Mouse (Mus musculus) limb, embryonic 10.5 days (tissue): ENCODE data around the gene Igfbp2. TPM values are rescaled to one million over a fixed set of nuclear protein-coding genes. Genes with fewer than 3 reads are reported as not detected.
A peak's percentile ranks its signal among the peaks of the same experiment; 100 is the strongest.

ENCODE experiments used
- DNase-seq: peaks from one replicate; pipeline ENCODE4 v3.0.0-alpha.2; 2017; ENCODE audit warnings: low spot score
- H3K27ac ChIP-seq: fragments of 300-500 bp; sonication (generic); 2 replicates; pipeline ENCODE4 v1.5.1; 2016; ENCODE audit warnings: mild to moderate bottlenecking
- H3K27me3 ChIP-seq: fragments of 300-500 bp; sonication (generic); 2 replicates; pipeline ENCODE4 v1.6.1; 2016; ENCODE audit warnings: low read depth, mild to moderate bottlenecking; ENCODE audit not compliant: poor library complexity, severe bottlenecking
- H3K36me3 ChIP-seq: fragments of 300-500 bp; sonication (generic); 2 replicates; pipeline ENCODE4 v1.6.1; 2016; ENCODE audit warnings: mild to moderate bottlenecking, moderate library complexity
- H3K4me1 ChIP-seq: fragments of 300-500 bp; sonication (generic); 2 replicates; pipeline ENCODE4 v1.6.1; 2016
- H3K4me3 ChIP-seq: fragments of 300-500 bp; sonication (generic); 2 replicates; pipeline ENCODE4 v1.5.1; 2016; ENCODE audit warnings: mild to moderate bottlenecking, moderate library complexity
- H3K9me3 ChIP-seq: fragments of 300-500 bp; sonication (generic); replicated peaks from 2 replicates; pipeline ENCODE4 v1.6.1; 2016; ENCODE audit warnings: mild to moderate bottlenecking
- WGBS: fragments of 180-500 bp; shearing (Covaris S2); methylation state at CpG from one replicate; pipeline ENCODE4 v1.1.7; 2016; 5-methylcytosine and 5-hydroxymethylcytosine counted together
- polyA plus RNA-seq: library from polyadenylated mRNA; unstranded; fragments of >200 nt; fragmentation: Nextera tagmentation; extraction: Ambion mirVana; gene quantifications from 2 replicates; pipeline ENCODE4 v1.2.1, GENCODE M21; 2016

The Igfbp2 gene
- polyA plus RNA-seq, 1 experiment from 2014 or later, result 264 TPM

DNA sequence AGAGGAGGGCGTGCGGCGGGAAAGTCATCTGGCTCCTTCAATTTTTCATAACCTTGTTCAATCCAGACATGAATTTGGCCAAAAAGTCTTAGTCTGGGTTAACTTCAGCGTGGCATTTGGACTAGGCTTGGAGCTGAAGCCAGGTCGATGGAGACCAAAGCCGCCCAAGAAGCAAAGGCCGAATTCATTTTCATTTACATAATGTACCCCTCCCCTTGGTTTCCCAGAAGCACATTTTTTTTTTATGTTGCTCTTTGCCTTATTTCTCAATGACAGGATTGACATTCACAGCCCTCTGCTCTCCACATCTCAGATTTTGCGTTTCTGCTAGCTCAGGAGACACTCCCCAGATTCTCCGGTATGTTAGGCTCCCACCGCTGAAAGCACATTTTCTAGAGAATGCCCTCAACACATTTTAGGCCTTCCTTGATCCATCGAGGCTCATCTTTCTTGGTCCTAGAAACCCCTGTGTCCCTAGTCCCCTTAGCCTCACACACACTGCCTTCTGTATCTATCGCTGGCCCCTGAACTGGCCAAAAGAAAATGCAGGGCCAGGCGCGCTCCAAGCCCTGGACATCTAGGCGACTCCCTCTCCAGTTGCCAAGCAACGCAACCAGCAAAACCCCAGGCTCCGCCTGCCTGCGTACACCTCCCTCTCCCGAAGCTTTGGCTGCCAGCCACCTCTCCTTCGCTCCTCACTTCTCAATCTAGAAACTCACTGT is 46.5 kb downstream of the Igfbp2 start:
- WGBS, result under 1% methylated on average over 20 of the region's 20 CpGs
- no peaks in the 10 kb centered on the region for H3K9me3 ChIP-seq
- peaks cover 55% of the 10 kb centered on the region for H3K27me3 ChIP-seq
- peak; percentile 79 for DNase-seq
- peak overlapping the region; percentile 65 for H3K4me3 ChIP-seq
- H3K27ac ChIP-seq, result 0 out of 2 replicates have a peak overlapping the region, but pooled peaks have one; percentile 20
- no peaks in the 10 kb centered on the region for H3K36me3 ChIP-seq
- H3K4me1 ChIP-seq, result peaks cover 75% of the 10 kb centered on the region

DNA sequence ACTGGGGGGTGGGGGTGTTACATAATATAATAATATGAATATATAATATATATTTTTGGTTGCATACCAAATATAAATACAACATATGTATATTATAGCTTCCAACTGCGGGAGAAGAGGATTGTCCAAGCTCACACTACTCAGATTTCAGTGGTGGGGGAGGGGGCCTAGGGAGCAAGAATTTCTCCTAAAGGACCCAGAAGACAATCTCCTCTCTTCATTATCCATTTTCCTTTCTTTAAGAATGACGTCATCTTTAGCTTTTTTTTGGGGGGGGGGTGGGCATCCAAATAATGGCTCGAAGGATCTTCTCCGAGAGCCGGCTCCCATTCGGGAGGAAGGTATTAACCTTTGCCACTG is 47.0 kb downstream of the Igfbp2 start:
- Histone ChIP-seq H3K9me3 (no peaks in the 10 kb centered on the region), H3K27me3 (peaks cover 61% of the 10 kb centered on the region), H3K4me3 (peak overlapping the region; percentile 65), H3K4me1 (peaks cover 75% of the 10 kb centered on the region), H3K27ac (peak overlapping the region; percentile 7; the same call in 1 of the 2 replicates), H3K36me3 (no peaks in the 10 kb centered on the region)
- 0% methylated on average over 6 of the region's 6 CpGs for WGBS
- no peak for DNase-seq

DNA sequence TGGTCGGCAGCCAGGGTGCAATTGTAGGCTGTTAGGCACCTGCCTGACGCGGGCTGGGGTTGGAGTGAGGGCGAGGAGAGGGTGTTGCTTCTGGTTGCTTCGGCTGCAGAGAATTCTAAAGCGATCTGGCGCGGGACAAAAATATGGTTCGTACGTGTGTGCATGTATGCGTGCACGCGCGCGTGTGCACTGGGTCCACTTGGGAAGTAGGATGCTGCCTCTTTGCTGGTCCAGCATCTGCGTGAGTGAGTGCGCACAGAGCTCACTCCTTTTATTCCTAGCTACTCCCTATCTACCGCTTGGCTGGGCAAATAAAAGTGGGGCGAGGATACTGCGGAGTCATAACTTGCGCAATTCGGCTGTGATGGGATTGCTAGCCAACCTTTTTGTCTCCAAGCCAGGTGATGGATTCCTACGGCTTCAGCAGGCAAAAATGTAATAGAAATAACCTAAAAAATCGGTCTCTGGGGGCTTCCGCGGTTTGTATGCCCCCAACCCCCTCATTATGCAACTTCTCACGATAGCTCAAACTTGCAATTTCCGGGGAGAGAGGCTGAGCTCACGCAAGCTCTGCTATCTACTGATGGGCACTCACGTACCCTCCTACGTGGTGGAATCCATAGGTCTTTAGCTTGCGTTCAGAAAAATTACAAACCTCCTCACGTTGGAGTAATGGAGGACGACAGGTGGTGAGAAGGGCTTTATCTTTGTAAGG is 47.6 kb downstream of the Igfbp2 start:
- H3K27ac ChIP-seq, result peak overlapping the region; percentile 7; the same call in 1 of the 2 replicates
- no peaks in the 10 kb centered on the region for H3K36me3 ChIP-seq
- peak overlapping the region; percentile 65 for H3K4me3 ChIP-seq
- peak; percentile 56 for DNase-seq
- H3K4me1 ChIP-seq, result peaks cover 74% of the 10 kb centered on the region
- WGBS, result under 1% methylated on average over 34 of the region's 34 CpGs
- no peaks in the 10 kb centered on the region for H3K9me3 ChIP-seq
- peaks cover 66% of the 10 kb centered on the region for H3K27me3 ChIP-seq

DNA sequence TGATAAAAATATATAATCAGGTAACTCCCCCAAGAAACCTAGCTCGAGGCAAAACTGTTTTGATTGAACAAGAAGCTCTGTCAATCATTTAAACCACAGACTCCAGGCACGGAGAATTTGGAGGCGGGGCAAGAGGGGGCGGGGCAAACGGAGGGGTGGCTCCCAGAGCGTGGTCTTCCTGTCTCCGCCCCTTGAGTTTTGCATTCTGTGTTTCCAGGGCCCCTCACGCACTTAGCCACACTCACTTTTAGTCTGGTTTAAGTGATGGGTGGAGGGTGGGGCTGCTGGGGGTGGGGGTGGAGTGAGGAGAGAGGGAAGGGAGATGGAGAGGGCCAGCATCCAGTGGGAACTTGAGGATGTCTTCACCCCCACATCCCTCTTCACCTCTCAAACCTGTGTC is 48.2 kb downstream of the Igfbp2 start:
- no peaks in the 10 kb centered on the region for H3K36me3 ChIP-seq
- no peaks in the 10 kb centered on the region for H3K9me3 ChIP-seq
- peaks cover 73% of the 10 kb centered on the region for H3K27me3 ChIP-seq
- peak; percentile 83 for DNase-seq
- peak overlapping the region; percentile 65 for H3K4me3 ChIP-seq
- H3K27ac ChIP-seq, result no peak overlapping the region
- H3K4me1 ChIP-seq, result peaks cover 72% of the 10 kb centered on the region
- 0% methylated on average over 8 of the region's 8 CpGs for WGBS

DNA sequence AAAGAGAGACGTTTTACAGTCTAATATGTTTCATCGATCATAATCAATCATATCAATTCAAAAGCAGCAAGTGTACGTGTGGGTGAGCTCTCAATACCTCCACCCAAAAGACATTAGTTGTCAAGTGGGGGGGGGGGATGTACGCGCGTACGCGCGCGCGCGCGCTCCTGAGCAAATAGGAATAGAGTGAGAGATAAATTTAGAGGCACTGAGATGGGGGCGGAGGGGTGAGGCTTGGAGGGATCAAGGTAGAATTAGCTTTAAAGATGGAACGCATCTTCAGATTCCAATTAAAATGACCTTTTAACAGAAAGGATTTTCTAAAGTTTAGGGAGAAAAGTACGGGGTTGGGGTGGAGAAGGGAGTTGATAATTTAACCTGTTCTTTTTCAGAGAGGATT is 48.8 kb downstream of the Igfbp2 start:
- Histone ChIP-seq H3K27ac (peak overlapping the region; percentile 85; the same call in 1 of the 2 replicates), H3K4me3 (peak overlapping the region; percentile 65)

DNA sequence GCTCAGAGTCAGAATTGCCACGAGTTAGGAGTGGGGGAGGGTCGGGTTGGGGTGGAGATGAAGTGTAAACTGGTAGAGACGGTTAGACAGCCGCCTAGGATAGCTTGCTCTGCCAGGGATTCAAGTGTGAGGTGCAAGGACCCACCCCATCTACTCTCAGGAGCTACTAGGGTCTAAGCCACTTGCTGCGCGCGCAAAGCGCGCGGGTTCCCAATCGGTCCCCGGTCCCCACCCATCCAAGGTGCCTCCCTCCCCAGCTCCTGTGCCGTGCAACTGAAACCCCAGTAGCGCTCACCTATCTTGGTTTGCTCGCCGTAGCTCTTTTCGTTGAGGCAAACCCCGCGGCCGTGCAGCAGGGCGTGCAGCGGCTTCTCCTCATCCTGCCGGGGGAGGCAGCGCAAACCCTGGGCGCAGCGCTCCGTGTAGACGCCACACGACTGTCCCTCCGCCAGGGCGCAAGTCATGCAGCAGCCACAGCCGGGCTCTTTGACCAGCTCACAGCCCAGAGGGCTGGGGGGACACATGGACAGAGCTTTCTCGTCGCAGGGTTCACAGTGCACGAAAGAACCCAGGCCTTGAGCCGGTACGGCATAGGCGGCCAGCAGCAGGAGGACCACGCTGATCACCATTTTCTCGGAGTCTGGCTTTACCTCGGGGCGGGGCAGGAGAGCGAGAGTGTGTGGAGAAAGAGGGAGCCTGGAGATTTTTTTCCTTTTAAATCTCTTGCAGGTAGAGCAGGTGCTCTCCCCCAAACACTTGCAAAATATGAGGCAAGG is 49.4 kb downstream of the Igfbp2 start:
- DNase-seq, result peak; percentile 77
- H3K9me3 ChIP-seq, result no peaks in the 10 kb centered on the region
- no peaks in the 10 kb centered on the region for H3K36me3 ChIP-seq
- H3K27ac ChIP-seq, result peak overlapping the region; percentile 85
- H3K4me3 ChIP-seq, result peak overlapping the region; percentile 65
- H3K27me3 ChIP-seq, result peaks cover 77% of the 10 kb centered on the region
- peaks cover 80% of the 10 kb centered on the region for H3K4me1 ChIP-seq
- WGBS, result under 1% methylated on average over 43 of the region's 43 CpGs

More for the DNA sequence above, 48.8 kb downstream of the Igfbp2 start:
- WGBS, result under 1% methylated on average over 16 of the region's 16 CpGs
- DNase-seq, result no peak
- Histone ChIP-seq H3K27me3 (peaks cover 77% of the 10 kb centered on the region), H3K36me3 (no peaks in the 10 kb centered on the region), H3K4me1 (peaks cover 73% of the 10 kb centered on the region), H3K9me3 (no peaks in the 10 kb centered on the region)

DNA sequence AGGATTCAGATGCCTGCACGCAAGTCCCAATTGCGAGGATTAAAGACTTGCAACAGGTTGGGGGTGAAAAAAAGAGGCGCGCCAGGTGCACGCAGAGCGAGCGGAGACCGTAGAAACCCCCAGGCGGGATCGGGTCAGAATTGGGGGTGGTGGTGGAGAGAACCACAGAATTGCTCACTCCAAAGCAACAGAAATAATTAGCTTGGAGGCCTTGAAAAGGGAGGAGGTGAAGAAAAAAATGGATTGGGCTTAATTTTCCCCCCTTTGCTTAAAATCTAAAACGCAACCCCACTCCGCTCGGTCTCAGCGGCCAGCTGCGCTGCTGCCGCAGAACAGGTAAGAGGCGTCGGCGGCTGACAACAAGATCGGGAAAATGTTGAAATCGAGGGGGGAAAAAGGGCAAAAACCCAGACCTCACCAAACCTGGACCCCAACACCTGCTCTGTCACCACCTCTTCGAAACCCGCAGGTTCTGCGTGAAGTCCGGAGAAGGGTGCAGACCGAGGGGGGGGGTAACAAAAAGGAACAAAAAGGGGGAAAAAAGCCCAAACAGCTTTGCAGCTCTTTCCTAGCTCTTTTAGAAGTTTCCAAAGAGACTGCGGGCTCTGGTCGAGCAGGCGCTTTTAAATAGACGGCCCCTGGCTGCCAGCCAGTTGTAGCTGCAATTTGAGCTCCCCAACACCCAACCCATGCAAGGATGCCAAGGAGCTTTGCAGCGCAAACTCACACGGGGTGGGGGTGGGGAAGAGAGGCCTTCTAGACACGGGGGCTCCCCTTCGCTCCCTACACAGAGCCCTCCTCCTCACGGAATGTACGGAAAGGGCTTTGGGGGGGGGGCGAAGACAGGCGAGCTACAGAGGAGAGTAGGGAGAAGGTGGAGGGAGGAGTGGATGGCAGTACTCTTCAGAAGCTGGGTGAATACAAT is 50.2 kb downstream of the Igfbp2 start, which contains the start of gene Igfbp5:
Igfbp5 (minus strand) TSS at position 598 of the 925 bp plus-strand sequence.
- Histone ChIP-seq H3K4me1 (peaks cover 76% of the 10 kb centered on the region), H3K9me3 (no peaks in the 10 kb centered on the region), H3K36me3 (no peaks in the 10 kb centered on the region), H3K27ac (peak within 1 kb of the TSS; percentile 85), H3K27me3 (peaks cover 71% of the 10 kb centered on the region), H3K4me3 (peak within 1 kb of the TSS; percentile 65)
- under 1% methylated on average over 38 of the region's 38 CpGs for WGBS
- peak; percentile 75 for DNase-seq

DNA sequence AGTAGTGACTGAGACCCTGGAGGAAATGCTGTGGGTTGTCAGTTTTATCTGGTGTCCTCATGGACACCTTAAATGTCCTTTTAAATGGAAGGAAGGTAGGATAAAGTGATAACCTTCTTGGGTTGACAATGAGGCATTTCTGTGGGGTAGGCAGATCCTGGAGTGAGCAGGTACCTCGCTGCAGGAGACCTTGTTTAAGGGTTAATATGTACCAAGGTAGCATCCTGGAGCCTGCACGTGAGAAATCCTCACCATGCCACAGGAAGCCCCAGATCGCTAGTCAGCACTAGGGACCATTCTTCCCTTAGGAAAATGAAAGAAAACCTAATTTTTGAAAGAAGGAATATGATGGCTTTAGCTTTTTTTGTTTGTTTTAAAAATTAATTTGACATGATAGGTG is 51.4 kb downstream of the Igfbp2 start:
- Histone ChIP-seq H3K4me1 (peaks cover 65% of the 10 kb centered on the region), H3K9me3 (no peaks in the 10 kb centered on the region), H3K27me3 (peaks cover 68% of the 10 kb centered on the region), H3K36me3 (no peaks in the 10 kb centered on the region), H3K27ac (peak overlapping the region; percentile 85; the same call in 1 of the 2 replicates), H3K4me3 (peak overlapping the region; percentile 65; the same call in 1 of the 2 replicates)
- 6% methylated on average over 3 of the region's 3 CpGs for WGBS
- DNase-seq, result no peak

DNA sequence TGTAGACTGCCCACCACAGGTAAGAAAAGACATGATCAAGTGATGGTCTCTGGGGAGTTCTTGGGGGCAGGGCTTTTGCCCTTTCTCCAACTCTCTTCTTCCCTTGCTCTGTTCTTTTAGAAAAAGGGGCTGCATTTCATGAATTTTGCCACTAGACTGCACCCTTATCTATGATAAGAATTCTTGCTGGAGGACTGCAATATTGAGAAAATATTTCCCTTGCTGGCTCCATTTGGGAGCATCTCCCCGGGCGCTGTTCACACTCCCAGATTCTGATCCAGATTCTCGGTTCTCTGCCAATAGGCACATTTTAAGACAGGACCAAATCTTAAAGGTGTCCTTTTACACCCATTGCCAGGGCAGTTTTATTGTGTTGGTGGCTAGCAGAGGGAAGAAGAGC is 51.8 kb downstream of the Igfbp2 start:
- Histone ChIP-seq H3K27me3 (peaks cover 68% of the 10 kb centered on the region), H3K4me1 (peaks cover 61% of the 10 kb centered on the region), H3K4me3 (no peak overlapping the region), H3K9me3 (no peaks in the 10 kb centered on the region), H3K27ac (no peak overlapping the region), H3K36me3 (no peaks in the 10 kb centered on the region)
- no peak for DNase-seq
- 63% methylated on average over 3 of the region's 3 CpGs for WGBS

DNA sequence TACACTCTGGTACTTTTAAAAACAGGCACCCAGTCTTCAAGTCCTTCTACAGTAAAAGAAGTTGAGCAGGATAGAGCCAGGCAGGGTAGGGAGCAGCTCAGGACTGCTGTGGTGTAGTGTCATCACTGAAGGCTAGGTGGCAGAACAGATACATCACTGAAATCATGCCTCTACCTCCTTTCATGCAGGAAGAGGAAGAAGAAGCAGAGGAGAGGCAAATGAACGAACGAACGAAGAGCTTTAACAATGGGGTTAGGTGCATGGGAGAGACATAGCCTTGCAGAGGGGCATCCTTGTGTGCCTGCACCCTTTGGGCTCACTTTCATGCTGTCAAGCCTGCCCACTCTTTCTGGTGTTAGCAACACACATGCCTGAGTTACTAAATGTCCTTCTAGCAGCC is 53.6 kb downstream of the Igfbp2 start:
- Histone ChIP-seq H3K4me1 (peaks cover 47% of the 10 kb centered on the region), H3K27me3 (peaks cover 56% of the 10 kb centered on the region), H3K4me3 (no peak overlapping the region), H3K36me3 (no peaks in the 10 kb centered on the region), H3K27ac (0 out of 2 replicates have a peak overlapping the region, but pooled peaks have one; percentile 51), H3K9me3 (no peaks in the 10 kb centered on the region)
- peak; percentile 48 for DNase-seq
- WGBS, result 7% methylated on average over 3 of the region's 3 CpGs

DNA sequence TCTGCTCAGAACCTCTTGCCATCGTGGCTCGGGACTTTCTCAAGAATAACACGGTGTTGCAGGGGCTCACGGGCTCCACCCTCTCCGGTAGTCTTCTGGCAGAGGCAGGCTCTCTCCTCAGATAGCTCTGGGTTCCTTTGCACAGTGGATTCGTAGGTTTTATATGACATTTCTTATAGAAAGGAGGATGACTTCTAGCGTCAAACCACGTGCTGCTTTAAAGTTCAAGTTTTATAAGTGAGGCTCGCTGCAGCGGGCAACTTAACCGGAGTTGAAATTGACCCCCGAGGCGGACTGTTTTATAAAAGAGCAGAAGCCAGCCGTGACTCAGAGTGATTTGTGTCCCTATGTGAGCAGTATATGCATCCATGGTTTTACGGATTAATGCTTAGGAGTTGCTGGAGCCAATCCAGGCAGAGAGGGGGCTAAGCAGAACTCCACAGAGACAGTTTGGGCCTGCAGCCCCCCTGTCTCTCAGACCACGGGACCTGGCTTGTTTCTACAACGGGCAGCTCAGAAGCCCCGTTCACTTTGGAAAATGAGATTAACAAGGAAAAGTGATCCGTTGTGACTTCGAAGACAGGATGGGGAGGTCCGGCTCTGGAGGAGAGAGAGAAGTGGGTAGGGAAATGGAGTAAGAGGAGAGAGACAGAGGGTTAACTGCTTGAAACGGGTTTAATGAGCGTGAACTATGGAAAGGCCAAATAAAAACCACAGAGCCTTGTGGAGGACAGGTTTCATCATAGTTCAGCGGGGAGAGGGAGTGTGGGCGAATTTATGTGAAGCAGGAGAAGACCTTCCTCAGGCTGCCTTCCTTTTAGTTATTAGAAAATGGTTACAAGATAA is 54.4 kb downstream of the Igfbp2 start:
- no peaks in the 10 kb centered on the region for H3K9me3 ChIP-seq
- no peak for DNase-seq
- H3K27ac ChIP-seq, result peak overlapping the region; percentile 51; the same call in 1 of the 2 replicates
- no peak overlapping the region for H3K4me3 ChIP-seq
- H3K27me3 ChIP-seq, result peaks cover 48% of the 10 kb centered on the region
- no peaks in the 10 kb centered on the region for H3K36me3 ChIP-seq
- H3K4me1 ChIP-seq, result peaks cover 39% of the 10 kb centered on the region
- 62% methylated on average over 25 of the region's 25 CpGs for WGBS
